Mouse (Mus musculus): ENCODE results near the gene Rchy1.
"Not testable (repeated sequence)": the region's sequence is repeated elsewhere in the genome, so short reads cannot be mapped to it uniquely, and the experiment has no call there.

Rchy1 gene

GRCm38 (mm10) chr5:91959986-91960385 lies 2.9 kb downstream of the Rchy1 start:
- DNase-seq (ENCODE audit: low read depth), result no peak

DNA sequence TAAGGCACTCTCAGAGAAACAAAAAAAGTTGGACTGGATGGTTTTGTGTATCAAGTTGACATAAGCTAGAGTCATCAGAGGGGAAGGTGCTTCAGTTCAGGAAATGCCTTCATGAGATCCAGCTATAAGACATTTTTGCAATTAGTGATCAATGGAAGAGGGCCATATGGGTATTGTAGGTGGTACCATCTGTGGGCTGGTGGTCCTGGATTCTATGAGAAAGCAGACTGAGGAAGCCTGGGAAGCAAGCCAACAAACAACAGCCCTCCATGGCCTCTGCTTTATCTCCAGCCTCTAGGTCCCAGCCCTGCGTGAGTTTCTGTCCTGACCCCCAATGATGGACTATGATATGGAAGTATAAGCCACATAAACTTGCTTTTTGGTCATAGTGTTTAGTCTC lies 3.8 kb downstream of the Rchy1 start:
- DNase-seq (ENCODE audit: low read depth), result no peak

GRCm38 (mm10) chr5:91956991-91957760 lies 5.7 kb downstream of the Rchy1 start:
- no peak for DNase-seq (ENCODE audit: low read depth)

- DNase-seq (ENCODE audit: low read depth), result no peak
Observed at GRCm38 (mm10) chr5:91951404-91951803, 11.5 kb downstream of the Rchy1 start.

GRCm38 (mm10) chr5:91949441-91949840 lies 13.4 kb downstream of the Rchy1 start:
- no peak for DNase-seq (ENCODE audit: low read depth)

GRCm38 (mm10) chr5:91947008-91947407 lies 15.9 kb downstream of the Rchy1 start:
- no peak for DNase-seq (ENCODE audit: low read depth)

DNA sequence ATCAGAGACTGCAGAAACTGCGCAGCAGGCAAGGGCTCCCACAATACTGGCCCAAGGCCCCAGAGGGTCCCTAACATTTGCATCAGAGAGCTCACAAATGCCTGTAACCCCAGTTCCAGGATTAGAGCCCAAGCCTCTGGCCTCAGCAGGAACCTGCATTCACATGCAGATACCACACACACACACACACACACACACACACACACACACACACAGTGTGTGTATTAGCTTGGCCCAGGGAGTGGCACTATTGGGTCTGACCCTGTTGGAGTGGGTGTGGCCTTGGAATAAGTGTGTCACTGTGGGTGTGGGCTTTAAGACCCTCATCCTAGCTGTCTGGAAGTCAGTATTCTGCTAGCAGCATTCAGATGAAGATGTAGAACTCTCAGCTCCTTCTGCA lies 17.3 kb downstream of the Rchy1 start:
- DNase-seq (ENCODE audit: low read depth), result not testable (repeated sequence)

- no peak for DNase-seq (ENCODE audit: low read depth)
Observed at GRCm38 (mm10) chr5:91913231-91913630, 49.6 kb downstream of the Rchy1 start.

DNA sequence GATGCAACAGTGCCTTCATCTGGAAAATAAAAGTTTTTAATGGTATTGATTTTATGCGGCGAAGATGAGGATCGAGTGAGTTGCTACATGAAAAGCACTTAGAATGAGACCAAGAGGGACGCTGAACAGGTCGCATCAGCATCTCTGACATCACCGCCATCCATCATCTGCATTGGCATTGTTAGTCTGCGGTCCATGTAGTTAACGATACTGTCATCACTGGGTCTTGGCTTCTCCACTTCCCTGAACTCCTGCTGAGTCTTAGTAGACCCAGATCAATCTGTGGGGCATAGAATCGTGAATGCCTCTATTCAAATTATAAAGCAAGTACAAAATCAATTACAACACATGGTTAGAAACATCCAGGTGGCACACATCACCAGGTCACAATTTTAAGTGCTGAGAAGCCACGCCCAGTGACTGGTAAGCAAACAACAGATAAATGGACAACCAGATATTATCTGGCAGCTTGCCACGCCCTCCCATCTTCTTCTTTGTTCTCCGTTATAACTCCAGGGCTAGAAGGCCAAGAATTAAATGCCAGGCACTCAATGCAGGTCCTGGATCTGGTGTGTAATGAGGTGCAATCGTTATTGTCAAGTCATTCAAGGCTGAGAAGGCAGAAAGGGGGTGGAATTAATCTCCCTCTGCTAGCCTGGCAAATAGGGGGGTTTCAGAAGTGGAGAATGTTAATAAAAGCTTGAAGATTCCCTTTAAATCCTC lies 51.3 kb downstream of the Rchy1 start:
- no peak for DNase-seq (ENCODE audit: low read depth)

GRCm38 (mm10) chr5:91910616-91911015 lies 52.3 kb downstream of the Rchy1 start:
- no peak for DNase-seq (ENCODE audit: low read depth)

DNA sequence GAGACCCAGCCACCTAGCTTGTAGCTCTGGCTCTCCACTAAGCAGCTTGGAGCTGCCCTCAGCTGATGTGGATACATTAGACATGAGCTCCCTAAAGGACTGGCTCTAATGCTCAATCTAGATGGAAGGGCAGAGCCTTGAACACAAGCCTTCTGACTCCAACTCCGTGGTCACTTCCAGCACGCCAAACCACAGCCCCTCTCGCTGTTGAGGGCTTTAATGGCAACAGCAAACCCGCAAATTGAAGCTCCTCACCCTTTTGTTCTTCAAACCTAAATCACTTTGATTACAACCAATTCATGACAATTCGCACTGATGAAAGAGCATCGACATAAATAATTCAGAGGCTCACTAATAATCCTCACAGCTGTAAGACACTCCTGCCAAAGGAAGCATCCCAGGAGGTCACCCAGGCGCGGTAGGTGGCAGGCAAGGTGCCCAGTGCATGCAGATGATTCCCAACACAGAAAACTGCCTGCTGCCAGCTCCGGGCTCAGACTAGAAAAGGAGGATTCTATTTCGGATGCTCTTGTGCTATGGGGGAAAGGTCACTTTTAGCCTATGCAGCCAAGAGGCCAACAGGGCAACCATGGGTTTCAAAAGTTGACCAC lies 53.8 kb downstream of the Rchy1 start:
- DNase-seq (ENCODE audit: low read depth), result no peak

Measured in c-Kit-positive CD71-positive TER-119-negative erythroid progenitor cells, embryonic 14.5 days (primary cell).